Mouse (Mus musculus) granulocyte monocyte progenitor cell, adult 5-6 weeks (primary cell): Measurements from ENCODE around the gene H2-Eb1. TPM values are rescaled to one million over a fixed set of nuclear protein-coding genes. Genes with fewer than 3 reads are reported as not detected.
A peak's percentile ranks its signal among the peaks of the same experiment; 100 is the strongest.

Source experiments
- ATAC-seq: replicated peaks from 2 replicates; pipeline ENCODE4 v1.8.0; 2016; ENCODE audit warnings: mild to moderate bottlenecking, moderate TSS enrichment, inconsistent platforms; ENCODE audit not compliant: poor library complexity, severe bottlenecking
- total RNA-seq, 2 experiments: library from RNA; stranded (forward) in 1 of 2; stranded (reverse) in 1 of 2; fragments of 200-712, 200-1000 nt in 1 of 2; fragments of >200 nt in 1 of 2; fragmentation: Nextera tagmentation in 1 of 2; gene quantifications; 2 replicates each; pipeline ENCODE4 v1.2.3; 2014 to 2017

The H2-Eb1 gene
- total RNA-seq, 2 experiments from 2014 or later, result 2.6 TPM; not detected in 1

- peak; percentile 77 for ATAC-seq
Observed at GRCm38 (mm10) chr17:34312185-34312584, 6.5 kb downstream of the H2-Eb1 start.

- peak; percentile 81 for ATAC-seq
Observed at GRCm38 (mm10) chr17:34313393-34313792, 7.7 kb downstream of the H2-Eb1 start.

GRCm38 (mm10) chr17:34314286-34314685 is 8.6 kb downstream of the H2-Eb1 start:
- ATAC-seq, result no peak

- ATAC-seq, result no peak
Observed at GRCm38 (mm10) chr17:34315512-34315911, 9.8 kb downstream of the H2-Eb1 start.

GRCm38 (mm10) chr17:34316697-34317096 is 11.0 kb downstream of the H2-Eb1 start:
- ATAC-seq, result no peak

GRCm38 (mm10) chr17:34317275-34317674 is 11.6 kb downstream of the H2-Eb1 start:
- ATAC-seq, result peak; percentile 44; the same call in 1 of the 2 replicates

- no peak for ATAC-seq
Observed at GRCm38 (mm10) chr17:34325436-34325835, 19.8 kb downstream of the H2-Eb1 start, which contains the start of gene H2-Eb2. H2-Eb2 (plus strand) TSS chr17:34325665.

GRCm38 (mm10) chr17:34326373-34326772 is 20.7 kb downstream of the H2-Eb1 start:
- no peak for ATAC-seq

- ATAC-seq, result peak; percentile 62
Observed at GRCm38 (mm10) chr17:34329807-34330206, 24.1 kb downstream of the H2-Eb1 start.

GRCm38 (mm10) chr17:34331200-34331599 is 25.5 kb downstream of the H2-Eb1 start:
- no peak for ATAC-seq

- ATAC-seq, result peak; percentile 97
Observed at GRCm38 (mm10) chr17:34340619-34341402, 35.1 kb downstream of the H2-Eb1 start.

GRCm38 (mm10) chr17:34344882-34345281 is 39.2 kb downstream of the H2-Eb1 start:
- ATAC-seq, result no peak

- no peak for ATAC-seq
Observed at GRCm38 (mm10) chr17:34345486-34345885, 39.8 kb downstream of the H2-Eb1 start.

- ATAC-seq, result no peak
Observed at GRCm38 (mm10) chr17:34346041-34346440, 40.4 kb downstream of the H2-Eb1 start.

- peak; percentile 81 for ATAC-seq
Observed at GRCm38 (mm10) chr17:34347606-34348308, 42.1 kb downstream of the H2-Eb1 start.

- ATAC-seq, result peak; percentile 49
Observed at GRCm38 (mm10) chr17:34349429-34349828, 43.8 kb downstream of the H2-Eb1 start.

- ATAC-seq, result no peak
Observed at GRCm38 (mm10) chr17:34354539-34354938, 48.9 kb downstream of the H2-Eb1 start, which contains the start of gene Btnl2. Btnl2 (plus strand) TSS chr17:34354822.

GRCm38 (mm10) chr17:34354940-34355339 is 49.3 kb downstream of the H2-Eb1 start:
- ATAC-seq, result peak; percentile 56

GRCm38 (mm10) chr17:34362954-34363546 is 57.4 kb downstream of the H2-Eb1 start:
- no peak for ATAC-seq

- ATAC-seq, result peak; percentile 73
Observed at GRCm38 (mm10) chr17:34363676-34364310, 58.1 kb downstream of the H2-Eb1 start.
